Mouse (Mus musculus) heart, embryonic 15.5 days (tissue): ENCODE data around the gene Plcd3. TPM values are rescaled to one million over a fixed set of nuclear protein-coding genes. Genes with fewer than 3 reads are reported as not detected.

Experiments
- ATAC-seq: fragments of 200-750 bp; cut with Nextera tagmentation; replicated peaks from 2 replicates; pipeline ENCODE4 v1.8.0; 2017; ENCODE audit warnings: low read depth, moderate TSS enrichment; ENCODE audit not compliant: insufficient number of reproducible peaks, insufficient read depth, low FRiP score
- H3K27ac ChIP-seq: fragments of 300-500 bp; sonication (generic); 2 replicates; pipeline ENCODE4 v1.5.1; 2015; ENCODE audit warnings: mild to moderate bottlenecking, inconsistent platforms
- H3K27me3 ChIP-seq: fragments of 300-500 bp; sonication (generic); 2 replicates; pipeline ENCODE4 v1.6.1; 2015; ENCODE audit warnings: inconsistent platforms
- H3K36me3 ChIP-seq: fragments of 300-500 bp; sonication (generic); 2 replicates; pipeline ENCODE4 v1.6.1; 2015; ENCODE audit warnings: mild to moderate bottlenecking, inconsistent platforms
- H3K4me1 ChIP-seq: fragments of 300-500 bp; sonication (generic); replicated peaks from 2 replicates; pipeline ENCODE4 v1.6.1; 2015; ENCODE audit warnings: inconsistent platforms
- H3K4me2 ChIP-seq: fragments of 300-500 bp; sonication (generic); 2 replicates; pipeline ENCODE4 v1.6.1; 2015; ENCODE audit warnings: inconsistent platforms, mild to moderate bottlenecking, moderate library complexity
- H3K4me3 ChIP-seq: fragments of 300-500 bp; sonication (generic); 2 replicates; pipeline ENCODE4 v1.5.1; 2015; ENCODE audit warnings: mild to moderate bottlenecking, inconsistent platforms
- H3K9ac ChIP-seq: fragments of 300-500 bp; sonication (generic); 2 replicates; pipeline ENCODE4 v1.6.1; 2015; ENCODE audit warnings: mild to moderate bottlenecking, inconsistent platforms
- H3K9me3 ChIP-seq: fragments of 300-500 bp; sonication (generic); replicated peaks from 2 replicates; pipeline ENCODE4 v1.6.1; 2016; ENCODE audit warnings: inconsistent platforms
- WGBS: fragments of 180-500 bp; shearing (Covaris S2); methylation state at CpG from one replicate; pipeline ENCODE4 v1.1.7; 2015; ENCODE audit warnings: mixed read lengths; 5-methylcytosine and 5-hydroxymethylcytosine counted together
- polyA plus RNA-seq: library from polyadenylated mRNA; unstranded; fragments of >200 nt; fragmentation: Nextera tagmentation; extraction: Ambion mirVana; gene quantifications from 2 replicates; pipeline ENCODE4 v1.2.1, GENCODE M21; 2015

The Plcd3 gene
- polyA plus RNA-seq, 1 experiment from 2014 or later = 11.0 TPM

GRCm38 (mm10) chr11:103105180-103105725, 3.8 kb upstream of the Plcd3 start:
- no peaks in the 10 kb centered on the region for H3K27me3 ChIP-seq
- H3K9ac ChIP-seq = no peak overlapping the region
- WGBS = 55% methylated on average over 14 of the region's 14 CpGs
- no peaks in the 10 kb centered on the region for H3K9me3 ChIP-seq
- H3K4me2 ChIP-seq = no peak overlapping the region
- H3K4me1 ChIP-seq = peaks cover 30% of the 10 kb centered on the region
- H3K36me3 ChIP-seq = no peaks in the 10 kb centered on the region
- ATAC-seq = no peak
- no peak overlapping the region for H3K27ac ChIP-seq
- H3K4me3 ChIP-seq = no peak overlapping the region

GRCm38 (mm10) chr11:103104469-103104868, 3.0 kb upstream of the Plcd3 start:
- Histone ChIP-seq H3K9me3 (no peaks in the 10 kb centered on the region), H3K4me2 (no peak overlapping the region), H3K4me1 (peaks cover 38% of the 10 kb centered on the region), H3K27me3 (no peaks in the 10 kb centered on the region), H3K36me3 (no peaks in the 10 kb centered on the region), H3K9ac (no peak overlapping the region), H3K4me3 (no peak overlapping the region), H3K27ac (no peak overlapping the region)
- WGBS = 66% methylated on average over 7 of the region's 7 CpGs
- no peak for ATAC-seq

GRCm38 (mm10) chr11:103103621-103104020, 2.2 kb upstream of the Plcd3 start:
- Histone ChIP-seq H3K4me1 (peaks cover 46% of the 10 kb centered on the region), H3K27ac (no peak overlapping the region), H3K4me2 (peak overlapping the region; percentile 88), H3K9me3 (no peaks in the 10 kb centered on the region), H3K36me3 (no peaks in the 10 kb centered on the region), H3K9ac (no peak overlapping the region; the same call in 1 of the 2 replicates), H3K4me3 (peak overlapping the region; percentile 57), H3K27me3 (no peaks in the 10 kb centered on the region)
- WGBS = 56% methylated on average over 8 of the region's 8 CpGs
- ATAC-seq = no peak

GRCm38 (mm10) chr11:103102725-103103349, 1.4 kb upstream of the Plcd3 start:
- under 1% methylated on average over 35 of the region's 35 CpGs for WGBS
- ATAC-seq = peak; percentile 86
- Histone ChIP-seq H3K36me3 (no peaks in the 10 kb centered on the region), H3K9me3 (no peaks in the 10 kb centered on the region), H3K27me3 (no peaks in the 10 kb centered on the region), H3K4me2 (peak overlapping the region; percentile 88), H3K4me1 (peaks cover 53% of the 10 kb centered on the region), H3K9ac (peak overlapping the region; percentile 57), H3K27ac (peak overlapping the region; percentile 50), H3K4me3 (peak overlapping the region; percentile 57)

- Histone ChIP-seq H3K4me3 (peak overlapping the region; percentile 57), H3K27ac (peak overlapping the region; percentile 40), H3K4me2 (peak overlapping the region; percentile 88), H3K9me3 (no peaks in the 10 kb centered on the region), H3K9ac (peak overlapping the region; percentile 62), H3K4me1 (peaks cover 62% of the 10 kb centered on the region), H3K27me3 (no peaks in the 10 kb centered on the region), H3K36me3 (no peaks in the 10 kb centered on the region)
- ATAC-seq = 0 out of 2 replicates have a peak, but pooled peaks have one; percentile 5
- 3% methylated on average over 30 of the region's 30 CpGs for WGBS
Measured at GRCm38 (mm10) chr11:103101866-103102501, 526 bp upstream of the Plcd3 start.

- Histone ChIP-seq H3K9ac (no peak overlapping the region), H3K4me3 (peak overlapping the region; percentile 57), H3K9me3 (no peaks in the 10 kb centered on the region), H3K27ac (no peak overlapping the region), H3K27me3 (no peaks in the 10 kb centered on the region), H3K4me1 (peaks cover 78% of the 10 kb centered on the region), H3K4me2 (peak overlapping the region; percentile 88), H3K36me3 (no peaks in the 10 kb centered on the region)
- ATAC-seq = no peak
- 68% methylated on average over 8 of the region's 8 CpGs for WGBS
Measured at GRCm38 (mm10) chr11:103100361-103100760, 1.1 kb downstream of the Plcd3 start.

- no peak overlapping the region for H3K4me2 ChIP-seq
- ATAC-seq = no peak
- peaks cover 87% of the 10 kb centered on the region for H3K4me1 ChIP-seq
- no peaks in the 10 kb centered on the region for H3K9me3 ChIP-seq
- 0 out of 2 replicates have a peak overlapping the region, but pooled peaks have one; percentile 8 for H3K9ac ChIP-seq
- no peaks in the 10 kb centered on the region for H3K36me3 ChIP-seq
- 69% methylated on average over 12 of the region's 12 CpGs for WGBS
- H3K27me3 ChIP-seq = no peaks in the 10 kb centered on the region
- peak overlapping the region; percentile 5; the same call in 1 of the 2 replicates for H3K4me3 ChIP-seq
- peak overlapping the region; percentile 97 for H3K27ac ChIP-seq
Measured at GRCm38 (mm10) chr11:103099352-103099940, 2.0 kb downstream of the Plcd3 start.

GRCm38 (mm10) chr11:103098531-103099190, 2.8 kb downstream of the Plcd3 start:
- no peak overlapping the region for H3K4me3 ChIP-seq
- 47% methylated on average over 11 of the region's 11 CpGs for WGBS
- ATAC-seq = no peak
- no peak overlapping the region for H3K4me2 ChIP-seq
- H3K9me3 ChIP-seq = no peaks in the 10 kb centered on the region
- H3K27me3 ChIP-seq = no peaks in the 10 kb centered on the region
- H3K36me3 ChIP-seq = no peaks in the 10 kb centered on the region
- H3K9ac ChIP-seq = no peak overlapping the region
- peak overlapping the region; percentile 97 for H3K27ac ChIP-seq
- H3K4me1 ChIP-seq = peaks cover 91% of the 10 kb centered on the region

GRCm38 (mm10) chr11:103096979-103097894, 4.2 kb downstream of the Plcd3 start:
- peak overlapping the region; percentile 34 for H3K4me3 ChIP-seq
- 9% methylated on average over 22 of the region's 22 CpGs for WGBS
- no peaks in the 10 kb centered on the region for H3K36me3 ChIP-seq
- H3K27ac ChIP-seq = peak overlapping the region; percentile 97
- peak; percentile 66 for ATAC-seq
- peak overlapping the region; percentile 42 for H3K9ac ChIP-seq
- H3K9me3 ChIP-seq = no peaks in the 10 kb centered on the region
- peak overlapping the region; percentile 63 for H3K4me2 ChIP-seq
- peaks cover 85% of the 10 kb centered on the region for H3K4me1 ChIP-seq
- no peaks in the 10 kb centered on the region for H3K27me3 ChIP-seq

GRCm38 (mm10) chr11:103095801-103096200, 5.7 kb downstream of the Plcd3 start:
- Histone ChIP-seq H3K27ac (peak overlapping the region; percentile 97), H3K9ac (no peak overlapping the region), H3K4me2 (no peak overlapping the region), H3K4me3 (no peak overlapping the region), H3K4me1 (peaks cover 75% of the 10 kb centered on the region), H3K27me3 (no peaks in the 10 kb centered on the region), H3K36me3 (no peaks in the 10 kb centered on the region), H3K9me3 (no peaks in the 10 kb centered on the region)
- WGBS = 55% methylated on average over 6 of the region's 6 CpGs
- no peak for ATAC-seq
